Mouse (Mus musculus) forebrain, embryonic 10.5 days (tissue): Measurements from ENCODE around the gene Ier5l. TPM values are rescaled to one million over a fixed set of nuclear protein-coding genes. Genes with fewer than 3 reads are reported as not detected.

ENCODE experiments used
- DNase-seq: peaks from one replicate; pipeline ENCODE4 v3.0.0-alpha.2; 2017; ENCODE audit warnings: low spot score; ENCODE audit errors: extremely low spot score
- H3K27ac ChIP-seq: fragments of 300-500 bp; sonication (generic); 2 replicates; pipeline ENCODE4 v1.5.1; 2016; ENCODE audit warnings: mild to moderate bottlenecking
- H3K27me3 ChIP-seq: fragments of 300-500 bp; sonication (generic); 2 replicates; pipeline ENCODE4 v1.6.1; 2016; ENCODE audit warnings: mild to moderate bottlenecking; ENCODE audit not compliant: poor library complexity, severe bottlenecking
- H3K36me3 ChIP-seq: fragments of 300-500 bp; sonication (generic); replicated peaks from 2 replicates; pipeline ENCODE4 v1.6.1; 2016; ENCODE audit warnings: mild to moderate bottlenecking, moderate library complexity
- H3K4me1 ChIP-seq: fragments of 300-500 bp; sonication (generic); 2 replicates; pipeline ENCODE4 v1.6.1; 2016
- H3K4me3 ChIP-seq: fragments of 300-500 bp; sonication (generic); 2 replicates; pipeline ENCODE4 v1.5.1; 2016; ENCODE audit warnings: mild to moderate bottlenecking, moderate library complexity
- H3K9me3 ChIP-seq: fragments of 300-500 bp; sonication (generic); 2 replicates; pipeline ENCODE4 v1.6.1; 2016; ENCODE audit warnings: mild to moderate bottlenecking, moderate library complexity
- WGBS: fragments of 180-500 bp; shearing (Covaris S2); methylation state at CpG from one replicate; pipeline ENCODE4 v1.1.7; 2016; 5-methylcytosine and 5-hydroxymethylcytosine counted together
- polyA plus RNA-seq: library from polyadenylated mRNA; unstranded; fragments of >200 nt; fragmentation: Nextera tagmentation; extraction: Ambion mirVana; gene quantifications from 2 replicates; pipeline ENCODE4 v1.2.1, GENCODE M21; 2016

Gene Ier5l
- polyA plus RNA-seq, 1 experiment from 2014 or later = 1.6 TPM

DNA sequence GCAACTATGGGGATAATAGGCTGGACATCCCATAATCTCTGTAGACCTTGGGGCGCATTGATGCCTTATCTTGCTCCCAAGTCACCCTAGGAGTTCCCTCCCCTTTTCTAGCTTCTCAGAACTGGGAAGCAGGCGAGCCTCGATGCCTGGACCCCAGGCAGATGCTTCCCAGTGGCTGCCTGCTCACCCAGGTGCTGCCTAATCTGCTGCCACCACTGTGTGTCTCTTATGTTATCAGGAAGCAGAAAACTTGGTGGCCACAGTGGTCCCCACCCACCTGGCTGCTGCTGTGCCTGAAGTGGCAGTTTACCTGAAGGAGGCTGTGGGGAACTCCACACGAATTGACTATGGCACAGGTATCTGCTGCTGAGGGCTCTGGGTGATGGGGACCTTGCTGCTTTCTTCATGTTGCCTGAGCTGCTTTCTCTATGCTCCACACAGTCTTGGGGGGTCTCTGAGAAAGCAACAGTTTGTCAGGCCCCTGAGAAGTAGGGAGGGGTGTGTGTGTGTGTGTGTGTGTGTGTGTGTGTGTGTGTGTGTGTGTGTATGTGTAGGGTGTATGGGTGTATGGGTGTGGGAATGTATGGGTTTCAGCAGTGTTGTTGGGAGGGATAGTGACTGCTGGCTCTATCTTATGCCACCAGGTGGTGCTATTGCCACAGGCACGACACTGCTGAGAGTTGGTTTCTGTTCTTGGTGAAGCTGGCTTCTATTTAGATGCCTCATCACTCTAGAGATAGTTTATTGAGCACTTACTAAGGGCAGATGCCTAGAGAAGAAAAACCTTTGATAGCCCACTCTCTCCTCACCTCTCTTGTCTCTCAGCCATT, 38.5 kb downstream of the Ier5l start:
- H3K4me1 ChIP-seq = peaks cover 8% of the 10 kb centered on the region
- no peak overlapping the region for H3K4me3 ChIP-seq
- 62% methylated on average over 5 of the region's 5 CpGs for WGBS
- no peaks in the 10 kb centered on the region for H3K9me3 ChIP-seq
- H3K36me3 ChIP-seq = peaks cover 92% of the 10 kb centered on the region
- no peak overlapping the region for H3K27ac ChIP-seq
- peak; percentile 68 for DNase-seq
- H3K27me3 ChIP-seq = no peaks in the 10 kb centered on the region

DNA sequence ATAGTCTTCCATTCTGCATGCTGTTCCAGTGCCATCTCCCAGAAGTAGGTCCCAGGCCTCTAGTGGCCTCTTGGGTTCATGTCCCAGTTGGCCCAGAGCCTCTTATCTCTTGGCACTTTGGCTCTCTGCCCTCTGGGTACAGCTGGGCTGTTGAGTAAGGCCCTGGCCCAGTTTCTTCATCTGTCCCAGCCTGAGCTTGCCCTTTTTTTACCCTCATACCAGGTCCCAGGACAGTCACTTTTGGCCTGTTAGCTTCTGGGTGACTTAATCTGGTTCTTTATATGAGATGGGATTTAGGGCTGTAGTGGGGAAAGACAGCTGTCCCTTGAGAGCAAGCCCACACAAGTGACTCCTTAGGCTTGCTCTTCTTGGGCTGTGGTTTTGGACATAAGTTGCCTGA, 44.9 kb downstream of the Ier5l start:
- Histone ChIP-seq H3K9me3 (no peaks in the 10 kb centered on the region), H3K27ac (no peak overlapping the region), H3K4me1 (no peaks in the 10 kb centered on the region), H3K36me3 (peaks cover 85% of the 10 kb centered on the region), H3K27me3 (no peaks in the 10 kb centered on the region), H3K4me3 (no peak overlapping the region)
- DNase-seq = no peak

Other genes with a start within 250 kb of the Ier5l start
- 41.5 and 44.7 TPM in 2 replicates for gene Lrrc8a, start 236.5 kb downstream of the Ier5l start, polyA plus RNA-seq
- 0.09 and 0.16 TPM in 2 replicates for gene Gm28035, start 233.7 kb downstream of the Ier5l start, polyA plus RNA-seq
- 2.7 and 3.4 TPM in 2 replicates for gene Phyhd1, start 208.0 kb downstream of the Ier5l start, polyA plus RNA-seq
- gene Gm28038, start 193.2 kb downstream of the Ier5l start, polyA plus RNA-seq = not detected in 2 replicates
- gene Dolk, start 187.9 kb downstream of the Ier5l start, polyA plus RNA-seq = 26.0 and 26.5 TPM in 2 replicates
- 65.2 and 72.8 TPM in 2 replicates for gene Nup188, start 187.8 kb downstream of the Ier5l start, polyA plus RNA-seq
- 76.9 and 82.0 TPM in 2 replicates for gene Sh3glb2, start 114.9 kb downstream of the Ier5l start, polyA plus RNA-seq
- gene Miga2, start 110.0 kb downstream of the Ier5l start, polyA plus RNA-seq = 29.9 and 30.9 TPM in 2 replicates
- gene Dolpp1, start 82.0 kb downstream of the Ier5l start, polyA plus RNA-seq = 54.8 and 60.1 TPM in 2 replicates
- 23.2 and 23.6 TPM in 2 replicates for gene Crat, start 58.4 kb downstream of the Ier5l start, polyA plus RNA-seq
- gene Ptpa, start 58.2 kb downstream of the Ier5l start, polyA plus RNA-seq = 149 and 165 TPM in 2 replicates
- 0.35 TPM in 1 of 2 replicates, not detected in the other for gene Cstad, start 120.8 kb upstream of the Ier5l start, polyA plus RNA-seq